Mouse (Mus musculus): ENCODE measurements at regions not wholly inside any gene's neighbourhood (a gene's known extent, or its start where the extent isn't known, plus 50 kb on each side); places are given as distances from the start of the nearest gene placed in this dataset.

- no peak overlapping the region for H3K4me3 ChIP-seq (ENCODE audit: low read depth, low read length)
- 0 out of 2 replicates have a peak, but pooled peaks have one; percentile 47 for ATAC-seq (ENCODE audit: insufficient read depth, low read depth)
Measured at GRCm38 (mm10) chr13:51274639-51275038, 103.8 kb downstream of the Nxnl2 start.

DNA sequence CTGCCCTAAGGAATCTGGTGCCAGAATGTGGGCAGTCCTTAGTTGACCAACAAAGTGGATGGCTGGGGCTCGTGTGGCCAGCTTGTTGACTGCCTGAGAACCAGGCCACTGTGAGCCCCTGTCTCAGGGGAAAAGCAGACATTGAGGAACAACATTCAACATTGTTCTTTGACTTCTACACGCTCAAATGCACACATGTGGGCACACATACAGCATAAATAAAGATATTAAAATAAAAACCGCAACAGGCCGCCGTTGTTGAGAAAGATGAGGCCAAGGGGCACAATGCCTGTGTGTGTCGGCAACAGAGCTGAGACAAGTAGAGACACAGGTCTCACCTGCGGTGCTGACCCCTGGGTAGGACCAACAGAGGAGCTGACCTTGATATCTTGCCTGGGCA lies 105.8 kb downstream of the Nxnl2 start:
- H3K4me3 ChIP-seq (ENCODE audit: low read depth, low read length) = no peak overlapping the region
- WGBS = 81% methylated on average over 7 of the region's 7 CpGs
- H3K27ac ChIP-seq (ENCODE audit: low read depth) = no peak overlapping the region
- no peaks in the 10 kb centered on the region for H3K36me3 ChIP-seq (replicated peaks; ENCODE audit: control insufficient read depth, insufficient read depth, low read length)
- TF ChIP-seq EP300 (IDR thresholded peaks at IDR 0.05; ENCODE audit: low read depth) (no peak), CTCF (IDR thresholded peaks at IDR 0.05; ENCODE audit: low read depth) (no peak)
- no peak overlapping the region for H3K9ac ChIP-seq (replicated peaks; ENCODE audit: low read depth, low read length)
- H3K4me2 ChIP-seq (ENCODE audit: low read depth, low read length) = no peak overlapping the region
- peaks cover 13% of the 10 kb centered on the region for H3K4me1 ChIP-seq (ENCODE audit: control insufficient read depth, insufficient read depth)
- no peaks in the 10 kb centered on the region for H3K27me3 ChIP-seq (ENCODE audit: control insufficient read depth, insufficient read depth, low read length)
- DNase-seq (ENCODE audit: low spot score) = no peak
- ATAC-seq (ENCODE audit: insufficient read depth, low read depth) = no peak
- no peaks in the 10 kb centered on the region for H3K9me3 ChIP-seq (replicated peaks; ENCODE audit: control insufficient read depth, low read length)

More at GRCm38 (mm10) chr13:51274639-51275038, 103.8 kb downstream of the Nxnl2 start:
- peaks cover 2% of the 10 kb centered on the region; the same call in 1 of the 2 replicates for H3K4me1 ChIP-seq (ENCODE audit: control insufficient read depth, insufficient read depth)
- H3K27me3 ChIP-seq (ENCODE audit: control insufficient read depth, insufficient read depth, low read length) = no peaks in the 10 kb centered on the region
- H3K4me2 ChIP-seq (ENCODE audit: low read depth, low read length) = no peak overlapping the region
- peak overlapping the region; percentile 30; the same call in 1 of the 2 replicates for H3K27ac ChIP-seq (ENCODE audit: low read depth)
- no peak for TF ChIP-seq EP300 (IDR thresholded peaks at IDR 0.05; ENCODE audit: low read depth)
- no peak for TF ChIP-seq CTCF (IDR thresholded peaks at IDR 0.05; ENCODE audit: low read depth)
- no peaks in the 10 kb centered on the region for H3K36me3 ChIP-seq (replicated peaks; ENCODE audit: control insufficient read depth, insufficient read depth, low read length)
- H3K9ac ChIP-seq (replicated peaks; ENCODE audit: low read depth, low read length) = no peak overlapping the region
- 41% methylated on average over 5 of the region's 5 CpGs for WGBS
- peak; percentile 25 for DNase-seq (ENCODE audit: low spot score)
- no peaks in the 10 kb centered on the region for H3K9me3 ChIP-seq (replicated peaks; ENCODE audit: control insufficient read depth, low read length)

DNA sequence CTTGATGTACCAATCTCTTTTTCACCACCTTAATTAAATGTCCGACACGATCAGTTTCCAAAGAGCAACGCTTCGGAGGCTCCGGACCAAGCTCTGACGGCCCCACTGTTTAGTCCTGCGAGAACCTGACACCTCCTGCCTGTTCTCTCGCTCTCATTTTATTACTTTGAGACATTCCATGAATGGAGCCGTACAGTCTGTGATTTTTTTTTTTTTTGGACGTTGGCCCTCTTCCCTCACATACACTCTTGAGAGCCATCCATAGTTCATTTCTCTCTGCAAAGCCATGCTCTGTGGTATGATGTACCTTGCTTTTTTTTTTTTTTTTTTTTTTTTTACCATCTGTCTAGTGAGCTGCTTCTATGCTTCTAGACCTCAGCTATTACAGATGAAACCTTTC lies 106.7 kb downstream of the Nxnl2 start:
- Histone ChIP-seq H3K9me3 (replicated peaks; ENCODE audit: control insufficient read depth, low read length) (no peaks in the 10 kb centered on the region), H3K36me3 (replicated peaks; ENCODE audit: control insufficient read depth, insufficient read depth, low read length) (no peaks in the 10 kb centered on the region), H3K4me1 (ENCODE audit: control insufficient read depth, insufficient read depth) (peaks cover 13% of the 10 kb centered on the region), H3K4me3 (ENCODE audit: low read depth, low read length) (no peak overlapping the region), H3K4me2 (ENCODE audit: low read depth, low read length) (no peak overlapping the region), H3K27me3 (ENCODE audit: control insufficient read depth, insufficient read depth, low read length) (no peaks in the 10 kb centered on the region), H3K9ac (replicated peaks; ENCODE audit: low read depth, low read length) (no peak overlapping the region), H3K27ac (ENCODE audit: low read depth) (no peak overlapping the region)
- no peak for DNase-seq (ENCODE audit: low spot score)
- 74% methylated on average over 10 of the region's 10 CpGs for WGBS
- TF ChIP-seq EP300 (IDR thresholded peaks at IDR 0.05; ENCODE audit: low read depth) (no peak), CTCF (IDR thresholded peaks at IDR 0.05; ENCODE audit: low read depth) (no peak)
- no peak for ATAC-seq (ENCODE audit: insufficient read depth, low read depth)

GRCm38 (mm10) chr13:51279642-51280387 lies 109.0 kb downstream of the Nxnl2 start:
- H3K4me1 ChIP-seq (ENCODE audit: control insufficient read depth, insufficient read depth) = peaks cover 13% of the 10 kb centered on the region
- TF ChIP-seq EP300 (IDR thresholded peaks at IDR 0.05; ENCODE audit: low read depth) = no peak
- no peak for TF ChIP-seq CTCF (IDR thresholded peaks at IDR 0.05; ENCODE audit: low read depth)
- H3K4me3 ChIP-seq (ENCODE audit: low read depth, low read length) = no peak overlapping the region
- H3K27me3 ChIP-seq (ENCODE audit: control insufficient read depth, insufficient read depth, low read length) = no peaks in the 10 kb centered on the region
- H3K9ac ChIP-seq (replicated peaks; ENCODE audit: low read depth, low read length) = no peak overlapping the region
- no peaks in the 10 kb centered on the region for H3K9me3 ChIP-seq (replicated peaks; ENCODE audit: control insufficient read depth, low read length)
- peak; percentile 72 for ATAC-seq (ENCODE audit: insufficient read depth, low read depth)
- H3K36me3 ChIP-seq (replicated peaks; ENCODE audit: control insufficient read depth, insufficient read depth, low read length) = no peaks in the 10 kb centered on the region
- 13% methylated on average over 8 of the region's 8 CpGs for WGBS
- H3K4me2 ChIP-seq (ENCODE audit: low read depth, low read length) = no peak overlapping the region
- peak overlapping the region; percentile 9; the same call in 1 of the 2 replicates for H3K27ac ChIP-seq (ENCODE audit: low read depth)
- no peak for DNase-seq (ENCODE audit: low spot score)

GRCm38 (mm10) chr13:51280388-51280753 lies 109.5 kb downstream of the Nxnl2 start:
- no peaks in the 10 kb centered on the region for H3K9me3 ChIP-seq (replicated peaks; ENCODE audit: control insufficient read depth, low read length)
- peaks cover 13% of the 10 kb centered on the region for H3K4me1 ChIP-seq (ENCODE audit: control insufficient read depth, insufficient read depth)
- no peaks in the 10 kb centered on the region for H3K36me3 ChIP-seq (replicated peaks; ENCODE audit: control insufficient read depth, insufficient read depth, low read length)
- ATAC-seq (ENCODE audit: insufficient read depth, low read depth) (0 out of 2 replicates have a peak, but pooled peaks have one; percentile 16), DNase-seq (ENCODE audit: low spot score) (peak; percentile 6)
- TF ChIP-seq EP300 (IDR thresholded peaks at IDR 0.05; ENCODE audit: low read depth) (no peak), CTCF (IDR thresholded peaks at IDR 0.05; ENCODE audit: low read depth) (no peak)
- no peak overlapping the region for H3K27ac ChIP-seq (ENCODE audit: low read depth)
- no peak overlapping the region for H3K4me2 ChIP-seq (ENCODE audit: low read depth, low read length)
- H3K9ac ChIP-seq (replicated peaks; ENCODE audit: low read depth, low read length) = no peak overlapping the region
- no peaks in the 10 kb centered on the region for H3K27me3 ChIP-seq (ENCODE audit: control insufficient read depth, insufficient read depth, low read length)
- no peak overlapping the region for H3K4me3 ChIP-seq (ENCODE audit: low read depth, low read length)
- 72% methylated on average over 8 of the region's 8 CpGs for WGBS

- H3K36me3 ChIP-seq (replicated peaks; ENCODE audit: control insufficient read depth, insufficient read depth, low read length) = no peaks in the 10 kb centered on the region
- no peak overlapping the region for H3K4me3 ChIP-seq (ENCODE audit: low read depth, low read length)
- no peak for DNase-seq (ENCODE audit: low spot score)
- no peak overlapping the region for H3K4me2 ChIP-seq (ENCODE audit: low read depth, low read length)
- H3K9ac ChIP-seq (replicated peaks; ENCODE audit: low read depth, low read length) = no peak overlapping the region
- peaks cover 11% of the 10 kb centered on the region for H3K4me1 ChIP-seq (ENCODE audit: control insufficient read depth, insufficient read depth)
- no peaks in the 10 kb centered on the region for H3K27me3 ChIP-seq (ENCODE audit: control insufficient read depth, insufficient read depth, low read length)
- H3K27ac ChIP-seq (ENCODE audit: low read depth) = no peak overlapping the region
- ATAC-seq (ENCODE audit: insufficient read depth, low read depth) = no peak
- no peak for TF ChIP-seq EP300 (IDR thresholded peaks at IDR 0.05; ENCODE audit: low read depth)
- TF ChIP-seq CTCF (IDR thresholded peaks at IDR 0.05; ENCODE audit: low read depth) = no peak
- no peaks in the 10 kb centered on the region for H3K9me3 ChIP-seq (replicated peaks; ENCODE audit: control insufficient read depth, low read length)
Measured at GRCm38 (mm10) chr13:51284679-51285078, 113.9 kb downstream of the Nxnl2 start.
